Mouse (Mus musculus): ENCODE measurements around the gene Upp2. TPM values are rescaled to one million over a fixed set of nuclear protein-coding genes. Genes with fewer than 3 reads are reported as not detected.

The Upp2 gene
- total RNA-seq, 1 experiment from 2014 or later, result 52.8 TPM

- no peak for DNase-seq
Measured at GRCm38 (mm10) chr2:58551866-58552265, 15.2 kb upstream of the Upp2 start.

GRCm38 (mm10) chr2:58552296-58552695 lies 14.8 kb upstream of the Upp2 start:
- DNase-seq, result no peak

- no peak for DNase-seq
Measured at GRCm38 (mm10) chr2:58557045-58557845, 9.9 kb upstream of the Upp2 start.

- DNase-seq, result no peak
Measured at GRCm38 (mm10) chr2:58562137-58562536, 5.0 kb upstream of the Upp2 start.

GRCm38 (mm10) chr2:58565267-58565666 lies 1.8 kb upstream of the Upp2 start:
- peak; percentile 60 for DNase-seq

- DNase-seq, result no peak
Measured at GRCm38 (mm10) chr2:58566049-58566409, 1.1 kb upstream of the Upp2 start.

GRCm38 (mm10) chr2:58566410-58567065 lies 560 bp upstream of the Upp2 start:
- peak; percentile 87 for DNase-seq

GRCm38 (mm10) chr2:58567866-58568719 lies 995 bp downstream of the Upp2 start:
- DNase-seq, result peak; percentile 63

GRCm38 (mm10) chr2:58568841-58569645 lies 1.9 kb downstream of the Upp2 start:
- no peak for DNase-seq

GRCm38 (mm10) chr2:58574167-58574566 lies 7.1 kb downstream of the Upp2 start:
- DNase-seq, result peak; percentile 53

- no peak for DNase-seq
Measured at GRCm38 (mm10) chr2:58586311-58586710, 19.2 kb downstream of the Upp2 start.

- DNase-seq, result peak; percentile 71
Measured at GRCm38 (mm10) chr2:58589637-58590036, 22.5 kb downstream of the Upp2 start.

GRCm38 (mm10) chr2:58590055-58590454 lies 23.0 kb downstream of the Upp2 start:
- DNase-seq, result no peak

GRCm38 (mm10) chr2:58595350-58595749 lies 28.3 kb downstream of the Upp2 start:
- DNase-seq, result no peak

- peak; percentile 64 for DNase-seq
Measured at GRCm38 (mm10) chr2:58596774-58597342, 29.8 kb downstream of the Upp2 start.

- DNase-seq, result no peak
Measured at GRCm38 (mm10) chr2:58597556-58597955, 30.5 kb downstream of the Upp2 start.

- DNase-seq, result no peak
Measured at GRCm38 (mm10) chr2:58599639-58600038, 32.5 kb downstream of the Upp2 start.

- DNase-seq, result no peak
Measured at GRCm38 (mm10) chr2:58601382-58601781, 34.3 kb downstream of the Upp2 start.

GRCm38 (mm10) chr2:58603379-58603778 lies 36.3 kb downstream of the Upp2 start:
- DNase-seq, result no peak

- no peak for DNase-seq
Measured at GRCm38 (mm10) chr2:58604791-58605190, 37.7 kb downstream of the Upp2 start.

- DNase-seq, result no peak
Measured at GRCm38 (mm10) chr2:58613720-58614119, 46.6 kb downstream of the Upp2 start.

GRCm38 (mm10) chr2:58614851-58615250 lies 47.8 kb downstream of the Upp2 start:
- no peak for DNase-seq

Data from adrenal gland, postnatal 14 days (tissue).